Mouse (Mus musculus) liver, embryonic 12.5 days (tissue): Measurements from ENCODE around the gene Adcy2. TPM values are rescaled to one million over a fixed set of nuclear protein-coding genes. Genes with fewer than 3 reads are reported as not detected.

Experiments used
- ATAC-seq: fragments of 200-750 bp; cut with Nextera tagmentation; 2 replicates; pipeline ENCODE4 v1.8.0; 2017; ENCODE audit warnings: moderate number of reproducible peaks, mild to moderate bottlenecking, moderate library complexity
- H3K27ac ChIP-seq: fragments of 300-500 bp; sonication (generic); 2 replicates; pipeline ENCODE4 v1.5.1; 2016; ENCODE audit warnings: mild to moderate bottlenecking
- H3K27me3 ChIP-seq: fragments of 300-500 bp; sonication (generic); replicated peaks from 2 replicates; pipeline ENCODE4 v1.6.1; 2016; ENCODE audit warnings: mild to moderate bottlenecking, moderate library complexity
- H3K36me3 ChIP-seq: fragments of 300-500 bp; sonication (generic); 2 replicates; pipeline ENCODE4 v1.6.1; 2016; ENCODE audit warnings: mild to moderate bottlenecking, moderate library complexity
- H3K4me1 ChIP-seq: fragments of 300-500 bp; sonication (generic); 2 replicates; pipeline ENCODE4 v1.6.1; 2016
- H3K4me2 ChIP-seq: fragments of 300-500 bp; sonication (generic); 2 replicates; pipeline ENCODE4 v1.6.1; 2016; ENCODE audit warnings: mild to moderate bottlenecking, moderate library complexity
- H3K4me3 ChIP-seq: fragments of 300-500 bp; sonication (generic); 2 replicates; pipeline ENCODE4 v1.5.1; 2016; ENCODE audit warnings: mild to moderate bottlenecking, moderate library complexity
- H3K9ac ChIP-seq: fragments of 300-500 bp; sonication (generic); 2 replicates; pipeline ENCODE4 v1.6.1; 2016; ENCODE audit warnings: mild to moderate bottlenecking, moderate library complexity
- H3K9me3 ChIP-seq: fragments of 300-500 bp; sonication (generic); replicated peaks from 2 replicates; pipeline ENCODE4 v1.6.1; 2016; ENCODE audit warnings: mild to moderate bottlenecking, moderate library complexity
- WGBS: fragments of 180-500 bp; shearing (Covaris S2); methylation state at CpG from one replicate; pipeline ENCODE4 v1.1.7; 2016; ENCODE audit not compliant: insufficient replicate concordance; 5-methylcytosine and 5-hydroxymethylcytosine counted together
- polyA plus RNA-seq: library from polyadenylated mRNA; unstranded; fragments of >200 nt; fragmentation: Nextera tagmentation; extraction: Ambion mirVana; gene quantifications from 2 replicates; pipeline ENCODE4 v1.2.1, GENCODE M21; 2016

The Adcy2 gene
- polyA plus RNA-seq, 1 experiment from 2014 or later = 0.48 TPM

DNA sequence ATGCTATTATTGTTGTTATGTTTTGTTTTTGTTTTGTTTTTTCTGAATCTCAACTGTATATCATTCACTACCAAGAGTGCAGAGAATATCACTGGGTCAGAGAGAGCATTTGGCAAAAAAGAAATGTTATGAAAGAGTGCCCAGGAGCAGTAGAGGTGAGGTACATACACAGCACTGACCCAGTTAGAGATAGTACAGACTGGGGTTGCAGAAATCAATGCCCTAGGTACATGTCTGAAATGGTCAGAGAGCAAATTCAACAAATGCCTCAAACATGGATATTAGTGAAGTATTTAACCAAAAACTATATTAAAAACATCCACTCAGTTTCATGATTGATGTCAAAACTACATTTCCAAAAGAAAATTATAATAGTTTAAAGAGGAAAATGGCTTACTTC is 286.7 kb downstream of the Adcy2 start:
- H3K4me3 ChIP-seq = no peak overlapping the region
- no peak overlapping the region for H3K27ac ChIP-seq
- no peaks in the 10 kb centered on the region for H3K27me3 ChIP-seq
- no peak overlapping the region for H3K9ac ChIP-seq
- no peak for ATAC-seq
- peaks cover 24% of the 10 kb centered on the region for H3K9me3 ChIP-seq
- no peak overlapping the region for H3K4me2 ChIP-seq
- no peaks in the 10 kb centered on the region for H3K4me1 ChIP-seq
- no peaks in the 10 kb centered on the region for H3K36me3 ChIP-seq

DNA sequence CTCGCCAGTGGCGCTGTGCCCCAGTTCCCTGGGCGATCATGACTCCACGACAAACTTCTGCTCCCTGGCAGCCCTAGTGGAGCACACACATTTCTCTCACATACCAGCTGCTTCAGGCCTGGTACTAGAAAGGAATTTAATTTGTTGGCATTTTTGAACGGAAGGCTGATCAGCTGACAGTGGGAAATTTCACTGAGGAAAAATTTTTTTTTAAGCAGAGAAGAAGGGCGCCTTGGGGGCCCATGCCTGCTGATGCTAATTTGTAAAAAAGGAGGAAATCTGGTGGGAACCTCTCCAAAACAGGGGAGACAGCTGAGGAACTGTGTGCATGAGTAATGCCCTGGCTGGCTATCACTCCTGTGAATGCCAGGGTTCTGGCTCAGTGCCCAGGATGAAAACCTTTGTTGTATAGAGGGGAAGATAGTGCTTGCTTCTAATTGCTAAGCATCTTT is 292.0 kb downstream of the Adcy2 start:
- ATAC-seq = no peak
- Histone ChIP-seq H3K4me1 (no peaks in the 10 kb centered on the region), H3K36me3 (no peaks in the 10 kb centered on the region), H3K27me3 (no peaks in the 10 kb centered on the region), H3K9ac (no peak overlapping the region), H3K9me3 (peaks cover 19% of the 10 kb centered on the region; the same call in 1 of the 2 replicates), H3K27ac (no peak overlapping the region), H3K4me2 (no peak overlapping the region), H3K4me3 (no peak overlapping the region)
- 71% methylated on average over 6 of the region's 6 CpGs for WGBS

- H3K4me1 ChIP-seq = no peaks in the 10 kb centered on the region
- WGBS = 70% methylated on average over 2 of the region's 2 CpGs
These were observed 314.4 kb downstream of the Adcy2 start for GRCm38 (mm10) chr13:68684919-68685318.

DNA sequence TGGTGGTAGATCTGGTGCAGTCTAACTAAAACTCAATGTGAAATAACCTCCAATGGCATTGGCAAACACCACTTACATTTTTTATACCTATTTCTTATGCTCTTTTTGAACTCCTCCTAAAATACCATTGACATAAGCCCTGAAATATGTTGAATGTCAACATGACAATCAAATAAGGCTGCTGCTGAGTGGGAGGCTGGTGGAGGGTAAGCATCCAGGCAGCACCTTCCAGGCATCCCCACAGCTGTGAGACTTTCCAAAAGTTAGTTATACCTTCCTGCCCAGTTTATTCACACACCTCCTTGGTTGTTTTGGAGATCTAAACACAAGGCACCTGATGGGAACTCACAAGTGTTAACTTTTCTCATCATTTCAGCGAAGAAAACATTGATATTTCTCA is 318.9 kb downstream of the Adcy2 start:
- no peak overlapping the region for H3K27ac ChIP-seq
- no peak overlapping the region for H3K4me2 ChIP-seq
- WGBS = 61% methylated on average over 1 of the region's 1 CpGs
- no peaks in the 10 kb centered on the region for H3K27me3 ChIP-seq
- H3K4me1 ChIP-seq = no peaks in the 10 kb centered on the region
- no peaks in the 10 kb centered on the region for H3K36me3 ChIP-seq
- 0 out of 2 replicates have a peak, but pooled peaks cover 5% of the 10 kb centered on the region for H3K9me3 ChIP-seq
- H3K9ac ChIP-seq = no peak overlapping the region
- H3K4me3 ChIP-seq = no peak overlapping the region
- no peak for ATAC-seq

More at GRCm38 (mm10) chr13:68684919-68685318, 314.4 kb downstream of the Adcy2 start:
- Histone ChIP-seq H3K27me3 (no peaks in the 10 kb centered on the region), H3K9me3 (0 out of 2 replicates have a peak, but pooled peaks cover 5% of the 10 kb centered on the region), H3K4me3 (no peak overlapping the region), H3K36me3 (no peaks in the 10 kb centered on the region), H3K27ac (no peak overlapping the region), H3K4me2 (no peak overlapping the region), H3K9ac (no peak overlapping the region)
- ATAC-seq = no peak

DNA sequence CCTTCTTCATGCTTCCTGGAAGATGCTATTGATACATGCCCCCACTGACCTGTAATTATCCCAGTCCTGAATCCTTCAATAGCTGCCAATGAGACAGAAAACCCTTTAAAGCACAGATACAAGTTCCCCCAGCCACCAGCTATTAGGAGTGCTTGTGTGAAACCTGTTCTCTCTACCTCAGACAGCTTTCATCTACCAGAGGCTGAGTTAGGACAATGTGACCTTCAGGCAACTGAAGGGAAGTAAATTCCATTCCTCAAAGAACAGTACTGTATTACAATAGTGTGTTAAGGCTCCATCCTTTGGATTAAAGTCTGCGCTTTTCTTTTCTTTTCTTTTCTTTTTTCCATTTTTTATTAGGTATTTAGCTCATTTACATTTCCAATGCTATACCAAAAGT is 356.6 kb downstream of the Adcy2 start:
- H3K9me3 ChIP-seq = peaks cover 4% of the 10 kb centered on the region; the same call in 1 of the 2 replicates
- 64% methylated on average over 1 of the region's 1 CpGs for WGBS
- H3K4me3 ChIP-seq = no peak overlapping the region
- ATAC-seq = no peak
- no peaks in the 10 kb centered on the region for H3K4me1 ChIP-seq
- H3K27me3 ChIP-seq = no peaks in the 10 kb centered on the region
- H3K4me2 ChIP-seq = no peak overlapping the region
- H3K27ac ChIP-seq = no peak overlapping the region
- H3K9ac ChIP-seq = no peak overlapping the region
- no peaks in the 10 kb centered on the region for H3K36me3 ChIP-seq

GRCm38 (mm10) chr13:68627041-68627440 is 372.3 kb downstream of the Adcy2 start:
- Histone ChIP-seq H3K4me1 (no peaks in the 10 kb centered on the region), H3K4me2 (no peak overlapping the region), H3K9ac (no peak overlapping the region), H3K9me3 (peaks cover 8% of the 10 kb centered on the region; the same call in 1 of the 2 replicates), H3K4me3 (no peak overlapping the region), H3K27ac (no peak overlapping the region), H3K27me3 (no peaks in the 10 kb centered on the region), H3K36me3 (no peaks in the 10 kb centered on the region)
- ATAC-seq = no peak
- 61% methylated on average over 3 of the region's 3 CpGs for WGBS

DNA sequence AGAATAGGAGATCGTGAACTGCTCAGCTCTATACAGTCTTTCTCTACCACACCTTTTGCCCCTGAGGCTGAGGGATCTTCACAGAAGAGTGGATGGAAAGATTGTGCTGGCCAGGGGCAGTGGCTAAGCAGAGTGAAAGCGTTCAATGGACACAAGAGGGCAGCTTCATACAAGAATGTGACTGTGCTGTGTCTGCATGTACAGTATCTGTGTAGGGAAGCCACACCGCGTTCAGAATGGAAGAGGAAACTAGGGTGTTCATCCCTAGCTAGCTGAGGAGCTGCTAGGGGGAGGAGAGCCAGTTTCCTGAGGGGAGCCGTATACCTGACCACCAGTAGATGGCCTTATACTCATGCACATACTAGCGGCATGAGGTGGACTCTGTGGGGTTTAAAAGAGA is 376.5 kb downstream of the Adcy2 start:
- Histone ChIP-seq H3K27me3 (no peaks in the 10 kb centered on the region), H3K9ac (no peak overlapping the region), H3K4me3 (no peak overlapping the region), H3K4me2 (no peak overlapping the region), H3K36me3 (no peaks in the 10 kb centered on the region), H3K9me3 (no peaks in the 10 kb centered on the region), H3K4me1 (no peaks in the 10 kb centered on the region), H3K27ac (no peak overlapping the region)
- no peak for ATAC-seq
- 47% methylated on average over 6 of the region's 6 CpGs for WGBS

GRCm38 (mm10) chr13:68607652-68608405 is 391.5 kb downstream of the Adcy2 start:
- Histone ChIP-seq H3K9me3 (no peaks in the 10 kb centered on the region), H3K4me3 (no peak overlapping the region)
- WGBS = 40% methylated on average over 21 of the region's 21 CpGs

DNA sequence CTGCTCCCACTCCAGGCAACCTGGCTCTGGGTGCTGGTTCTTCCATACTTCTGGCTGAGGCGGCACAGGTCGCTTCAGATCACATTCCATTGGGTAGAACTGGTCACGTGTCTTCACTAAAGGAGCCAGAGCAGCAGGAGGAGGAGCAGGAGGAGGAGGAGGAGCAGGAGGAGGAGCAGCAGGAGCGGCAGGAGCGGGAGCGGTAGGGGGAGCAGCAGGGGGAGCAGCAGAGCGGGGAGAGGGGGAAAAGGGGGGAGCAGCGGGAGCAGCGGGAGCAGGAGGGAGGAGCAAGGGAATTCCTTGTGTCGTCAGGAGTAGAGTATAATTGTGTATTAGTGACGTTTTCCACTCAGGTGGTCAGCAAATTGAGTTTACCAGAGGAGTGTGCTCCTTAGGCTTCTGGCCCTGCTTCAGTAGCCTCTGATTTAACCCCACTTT is 393.6 kb downstream of the Adcy2 start:
- Histone ChIP-seq H3K36me3 (no peaks in the 10 kb centered on the region), H3K9ac (no peak overlapping the region), H3K27me3 (no peaks in the 10 kb centered on the region), H3K4me3 (peak overlapping the region; percentile 4), H3K27ac (no peak overlapping the region), H3K9me3 (no peaks in the 10 kb centered on the region), H3K4me1 (0 out of 2 replicates have a peak, but pooled peaks cover 10% of the 10 kb centered on the region), H3K4me2 (peak overlapping the region; percentile 58)
- 8% methylated on average over 8 of the region's 11 CpGs for WGBS
- ATAC-seq = peak; percentile 72

More at GRCm38 (mm10) chr13:68607652-68608405, 391.5 kb downstream of the Adcy2 start:
- H3K4me1 ChIP-seq = 0 out of 2 replicates have a peak, but pooled peaks cover 10% of the 10 kb centered on the region
- H3K4me2 ChIP-seq = peak overlapping the region; percentile 35
- no peaks in the 10 kb centered on the region for H3K27me3 ChIP-seq
- no peak overlapping the region for H3K27ac ChIP-seq
- H3K36me3 ChIP-seq = no peaks in the 10 kb centered on the region
- ATAC-seq = no peak
- no peak overlapping the region for H3K9ac ChIP-seq

- WGBS = 61% methylated on average over 6 of the region's 6 CpGs
- H3K4me2 ChIP-seq = no peak overlapping the region
- no peaks in the 10 kb centered on the region for H3K36me3 ChIP-seq
- no peaks in the 10 kb centered on the region for H3K9me3 ChIP-seq
- no peak overlapping the region for H3K4me3 ChIP-seq
- H3K4me1 ChIP-seq = peaks cover 27% of the 10 kb centered on the region
- no peak for ATAC-seq
- no peak overlapping the region for H3K27ac ChIP-seq
- H3K9ac ChIP-seq = no peak overlapping the region
- no peaks in the 10 kb centered on the region for H3K27me3 ChIP-seq
These were observed 396.3 kb downstream of the Adcy2 start for GRCm38 (mm10) chr13:68603085-68603484.

- WGBS = 31% methylated on average over 6 of the region's 6 CpGs
- Histone ChIP-seq H3K9me3 (no peaks in the 10 kb centered on the region), H3K4me2 (no peak overlapping the region), H3K27me3 (0 out of 2 replicates have a peak, but pooled peaks cover 7% of the 10 kb centered on the region), H3K4me1 (peaks cover 33% of the 10 kb centered on the region), H3K27ac (no peak overlapping the region), H3K4me3 (no peak overlapping the region), H3K36me3 (no peaks in the 10 kb centered on the region), H3K9ac (no peak overlapping the region)
- no peak for ATAC-seq
These were observed 398.2 kb downstream of the Adcy2 start for GRCm38 (mm10) chr13:68601184-68601583.

DNA sequence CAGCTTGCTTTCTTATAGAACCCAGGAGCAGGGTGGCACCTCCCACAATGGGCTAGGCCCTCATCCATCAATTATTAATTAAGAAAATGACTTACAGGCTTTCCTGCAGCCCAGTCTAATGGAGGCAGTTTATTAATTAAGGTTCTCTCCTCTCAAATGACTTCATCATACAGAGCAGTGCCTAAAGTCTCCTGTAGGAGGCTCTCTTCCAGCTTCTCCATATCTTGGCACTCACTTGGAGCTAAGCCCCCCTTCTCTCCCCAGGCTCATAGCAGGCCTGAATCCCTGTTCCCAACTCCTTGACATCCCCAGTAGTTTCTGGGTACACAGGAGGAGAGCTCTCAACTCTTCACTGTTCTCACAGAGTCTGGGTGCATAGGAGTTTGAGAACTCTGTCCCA is 400.4 kb downstream of the Adcy2 start:
- H3K27ac ChIP-seq = no peak overlapping the region
- 0 out of 2 replicates have a peak, but pooled peaks cover 7% of the 10 kb centered on the region for H3K27me3 ChIP-seq
- H3K9me3 ChIP-seq = no peaks in the 10 kb centered on the region
- no peak overlapping the region for H3K9ac ChIP-seq
- no peak overlapping the region for H3K4me2 ChIP-seq
- peaks cover 3% of the 10 kb centered on the region; the same call in 1 of the 2 replicates for H3K36me3 ChIP-seq
- no peak for ATAC-seq
- H3K4me3 ChIP-seq = no peak overlapping the region
- H3K4me1 ChIP-seq = peaks cover 30% of the 10 kb centered on the region
